Mouse (Mus musculus): ENCODE results near the gene Usp29. TPM values are rescaled to one million over a fixed set of nuclear protein-coding genes. Genes with fewer than 3 reads are reported as not detected.
"Not testable (repeated sequence)": the region's sequence is repeated elsewhere in the genome, so short reads cannot be mapped to it uniquely, and the experiment has no call there.

Gene Usp29
- polyA plus RNA-seq, 1 experiment: 17.8 TPM

DNA sequence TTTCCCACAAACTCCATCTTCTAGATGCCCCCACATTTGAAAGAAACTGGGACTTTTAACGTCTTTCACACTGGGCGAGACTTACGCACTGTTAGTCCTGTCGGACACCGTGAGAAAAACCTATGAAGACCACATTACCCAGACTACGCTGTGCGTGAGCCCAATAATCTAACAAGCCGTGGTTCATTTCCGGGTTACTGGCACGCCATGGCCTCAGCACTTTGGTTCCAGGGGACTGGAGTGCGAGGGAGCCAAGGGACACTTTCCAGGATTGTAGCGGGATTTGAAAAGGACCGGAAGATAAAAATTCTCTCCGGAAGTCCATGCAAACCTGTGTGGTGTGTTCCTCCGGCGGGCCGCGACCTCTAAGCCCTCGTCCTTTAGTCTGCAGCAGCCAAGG, 246.5 kb downstream of the Usp29 start:
- Histone ChIP-seq H3K27me3 (ENCODE audit: control insufficient read depth, insufficient read depth, low read length) (no peaks in the 10 kb centered on the region), H3K27ac (ENCODE audit: insufficient read depth, low read length) (no peak overlapping the region), H3K4me1 (ENCODE audit: control insufficient read depth, insufficient read depth, low read length) (no peaks in the 10 kb centered on the region), H3K4me3 (replicated peaks; ENCODE audit: insufficient read depth, low read depth, low read length) (no peak overlapping the region)
- no peak for TF ChIP-seq POLR2A (IDR thresholded peaks at IDR 0.05; ENCODE audit: borderline replicate concordance, insufficient read depth, low read length)
- no peak for TF ChIP-seq CTCF (IDR thresholded peaks at IDR 0.05; ENCODE audit: borderline replicate concordance, insufficient read depth, low read depth, low read length)
- WGBS: 93% methylated on average over 19 of the region's 19 CpGs
- no peak for DNase-seq

DNA sequence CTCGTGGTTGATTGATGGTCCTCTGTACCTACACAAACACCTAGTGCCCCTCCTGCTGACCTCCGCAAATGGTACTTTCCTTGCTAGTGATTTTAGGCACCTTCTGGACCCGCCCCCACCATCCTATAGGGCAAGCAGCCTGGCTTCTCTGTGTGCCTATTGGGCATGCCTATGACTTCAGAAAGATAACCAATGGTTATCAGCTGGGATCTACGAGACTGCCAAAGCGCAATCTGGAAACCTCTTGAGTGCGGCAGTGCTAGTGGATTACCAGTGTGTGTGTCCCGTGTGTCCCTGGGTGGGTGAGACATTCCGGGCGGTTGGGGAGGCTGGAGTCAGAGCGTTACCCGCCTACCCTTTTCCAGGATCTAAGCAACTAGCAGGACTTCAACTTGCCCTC, 264.9 kb downstream of the Usp29 start, which contains the start of gene Aurkc:
Aurkc (plus strand) TSS at position 50 of the 400 bp plus-strand sequence.
- not testable (repeated sequence) for H3K27ac ChIP-seq (ENCODE audit: insufficient read depth, low read length); H3K4me1 ChIP-seq (ENCODE audit: control insufficient read depth, insufficient read depth, low read length); DNase-seq; H3K4me3 ChIP-seq (replicated peaks; ENCODE audit: insufficient read depth, low read depth, low read length); H3K27me3 ChIP-seq (ENCODE audit: control insufficient read depth, insufficient read depth, low read length)
- 84% methylated on average over 11 of the region's 11 CpGs for WGBS

DNA sequence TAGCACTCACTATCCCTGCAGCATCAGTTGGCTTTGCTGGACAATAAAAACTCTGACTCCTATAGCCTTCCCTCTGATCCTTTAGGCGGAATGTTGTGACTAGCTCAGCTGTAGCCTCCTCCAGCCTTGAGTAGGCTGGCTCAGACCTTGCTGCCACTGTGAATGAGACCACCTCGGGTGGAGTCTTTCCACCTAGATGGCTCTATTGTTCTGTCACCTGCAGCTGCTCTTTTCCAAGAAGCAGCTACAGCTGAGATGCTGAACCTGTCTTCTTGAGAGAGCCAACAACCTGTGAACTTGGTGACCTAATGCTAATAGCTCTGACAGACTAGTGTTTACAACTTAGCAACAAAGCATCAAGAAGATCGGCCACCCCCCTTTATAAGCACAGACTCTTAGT, 268.5 kb downstream of the Usp29 start:
- H3K4me1 ChIP-seq (ENCODE audit: control insufficient read depth, insufficient read depth, low read length); H3K27ac ChIP-seq (ENCODE audit: insufficient read depth, low read length); DNase-seq; H3K4me3 ChIP-seq (replicated peaks; ENCODE audit: insufficient read depth, low read depth, low read length); H3K27me3 ChIP-seq (ENCODE audit: control insufficient read depth, insufficient read depth, low read length): not testable (repeated sequence)
- WGBS: 65% methylated on average over 3 of the region's 3 CpGs

DNA sequence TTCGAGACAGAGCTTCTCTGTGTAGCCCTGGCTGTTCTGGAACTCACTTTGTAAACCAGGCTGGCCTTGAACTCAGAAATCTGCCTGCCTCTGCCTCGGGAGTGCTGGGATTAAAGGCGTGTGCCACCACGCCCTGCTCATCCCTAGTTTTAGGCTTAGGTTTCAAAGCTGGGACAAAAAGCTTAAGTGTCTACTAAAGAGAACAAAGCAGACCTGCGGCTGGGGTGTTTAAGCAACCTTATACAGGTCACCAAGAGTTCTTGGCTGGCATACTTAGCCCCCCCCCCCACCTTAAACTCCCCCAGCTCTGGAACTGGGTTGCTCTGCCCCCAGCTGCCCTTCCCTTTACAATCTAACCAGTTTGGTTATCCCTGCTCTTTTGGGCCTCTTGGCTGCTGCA, 275.1 kb downstream of the Usp29 start:
- H3K4me1 ChIP-seq (ENCODE audit: control insufficient read depth, insufficient read depth, low read length); H3K4me3 ChIP-seq (replicated peaks; ENCODE audit: insufficient read depth, low read depth, low read length); H3K27ac ChIP-seq (ENCODE audit: insufficient read depth, low read length); H3K27me3 ChIP-seq (ENCODE audit: control insufficient read depth, insufficient read depth, low read length); DNase-seq: not testable (repeated sequence)
- 72% methylated on average over 5 of the region's 5 CpGs for WGBS

Other genes starting within 250 kb of the Usp29 start
- not detected in 2 replicates for gene Olfr5, start 243.6 kb upstream of the Usp29 start, polyA plus RNA-seq (2012; rRNA removed)
- not detected in 2 replicates for gene Olfr1347, start 230.8 kb upstream of the Usp29 start, polyA plus RNA-seq (2012; rRNA removed)
- not detected in 2 replicates for gene Olfr1348, start 221.8 kb upstream of the Usp29 start, polyA plus RNA-seq (2012; rRNA removed)
- not detected in 2 replicates for gene Olfr1349, start 207.6 kb upstream of the Usp29 start, polyA plus RNA-seq (2012; rRNA removed)
- not detected in 2 replicates for gene Olfr1350, start 165.7 kb upstream of the Usp29 start, polyA plus RNA-seq (2012; rRNA removed)
- gene Zim1, start 34.1 kb upstream of the Usp29 start, polyA plus RNA-seq (2012; rRNA removed): 4.4 and 5.6 TPM in 2 replicates
- gene Peg3, start 147 bp upstream of the Usp29 start, polyA plus RNA-seq (2012; rRNA removed): 195 TPM in 2 replicates

Data from cerebellum, adult 2 months (tissue).